Mouse (Mus musculus) lung, postnatal 36 days (tissue): ENCODE data around the gene P2rx7.

Experiments used
- DNase-seq: peaks from one replicate; pipeline ENCODE4 v3.0.0; 2022; ENCODE audit warnings: mixed read lengths

Gene P2rx7

GRCm38 (mm10) chr5:122643701-122644100 lies at the start of gene P2rx7:
Gene P2rx7, plus strand, starts transcription at chr5:122643911.
- DNase-seq, result peak; percentile 91

GRCm38 (mm10) chr5:122595470-122595869 lies 48.2 kb upstream of the P2rx7 start:
- DNase-seq, result no peak

GRCm38 (mm10) chr5:122602233-122602632 lies 41.5 kb upstream of the P2rx7 start:
- peak; percentile 97 for DNase-seq

- DNase-seq, result no peak
Observed at GRCm38 (mm10) chr5:122604894-122605293, 38.8 kb upstream of the P2rx7 start.

GRCm38 (mm10) chr5:122611651-122612050 lies 32.1 kb upstream of the P2rx7 start:
- peak; percentile 68 for DNase-seq

GRCm38 (mm10) chr5:122613908-122614732 lies 29.6 kb upstream of the P2rx7 start, which contains the start of gene Ift81:
Gene Ift81, minus strand, starts transcription at chr5:122614518.
- peak; percentile 97 for DNase-seq

GRCm38 (mm10) chr5:122617718-122618117 lies 26.0 kb upstream of the P2rx7 start:
- no peak for DNase-seq

GRCm38 (mm10) chr5:122619686-122620296 lies 23.9 kb upstream of the P2rx7 start:
- DNase-seq, result no peak

GRCm38 (mm10) chr5:122621376-122621886 lies 22.3 kb upstream of the P2rx7 start:
- peak; percentile 80 for DNase-seq

GRCm38 (mm10) chr5:122622526-122622925 lies 21.2 kb upstream of the P2rx7 start:
- peak; percentile 51 for DNase-seq

GRCm38 (mm10) chr5:122623861-122624260 lies 19.9 kb upstream of the P2rx7 start:
- DNase-seq, result no peak

GRCm38 (mm10) chr5:122624952-122625479 lies 18.7 kb upstream of the P2rx7 start:
- no peak for DNase-seq

- DNase-seq, result no peak
Observed at GRCm38 (mm10) chr5:122625565-122626252, 18.0 kb upstream of the P2rx7 start.

GRCm38 (mm10) chr5:122627243-122627642 lies 16.5 kb upstream of the P2rx7 start:
- peak; percentile 96 for DNase-seq

- DNase-seq, result no peak
Observed at GRCm38 (mm10) chr5:122635228-122635627, 8.5 kb upstream of the P2rx7 start.

GRCm38 (mm10) chr5:122636308-122636707 lies 7.4 kb upstream of the P2rx7 start:
- DNase-seq, result no peak

- peak; percentile 56 for DNase-seq
Observed at GRCm38 (mm10) chr5:122636958-122637357, 6.8 kb upstream of the P2rx7 start.

GRCm38 (mm10) chr5:122638296-122638695 lies 5.4 kb upstream of the P2rx7 start:
- DNase-seq, result no peak

- no peak for DNase-seq
Observed at GRCm38 (mm10) chr5:122639517-122639916, 4.2 kb upstream of the P2rx7 start.

- no peak for DNase-seq
Observed at GRCm38 (mm10) chr5:122639986-122640385, 3.7 kb upstream of the P2rx7 start.

- DNase-seq, result peak; percentile 74
Observed at GRCm38 (mm10) chr5:122644111-122644607, 448 bp downstream of the P2rx7 start.

- no peak for DNase-seq
Observed at GRCm38 (mm10) chr5:122645290-122645689, 1.6 kb downstream of the P2rx7 start.

GRCm38 (mm10) chr5:122646050-122646449 lies 2.3 kb downstream of the P2rx7 start:
- no peak for DNase-seq
